Mouse (Mus musculus) CD8-positive naive resting alpha-beta T cell, adult 57 days (primary cell): ENCODE data around the gene Ngf. TPM values are rescaled to one million over a fixed set of nuclear protein-coding genes. Genes with fewer than 3 reads are reported as not detected.

Experiments used
- total RNA-seq: library from RNA; stranded (reverse); gene quantifications from one replicate; pipeline ENCODE4 v1.2.4, GENCODE M21; 2023

Gene Ngf
- total RNA-seq: not detected

GRCm38 (mm10) chr3:102469713-102470448, at the start of gene Ngf:
Gene Ngf (plus strand): TSS chr3:102469919.

